Mouse (Mus musculus) forebrain, embryonic 11.5 days (tissue): ENCODE data around the gene Prrg2. TPM values are rescaled to one million over a fixed set of nuclear protein-coding genes. Genes with fewer than 3 reads are reported as not detected.

Source experiments
- ATAC-seq: fragments of 200-750 bp; cut with Nextera tagmentation; replicated peaks from 2 replicates; pipeline ENCODE4 v1.8.0; 2017; ENCODE audit warnings: moderate TSS enrichment; ENCODE audit not compliant: low FRiP score
- DNase-seq: peaks from one replicate; pipeline ENCODE4 v3.0.0-alpha.2; 2017; ENCODE audit warnings: low spot score
- H3K27ac ChIP-seq: fragments of 300-500 bp; sonication (generic); 2 replicates; pipeline ENCODE4 v1.5.1; 2014; ENCODE audit warnings: low read depth, low read length
- H3K27me3 ChIP-seq: fragments of 300-500 bp; sonication (generic); 2 replicates; pipeline ENCODE4 v1.6.1; 2014; ENCODE audit warnings: mild to moderate bottlenecking, low read length, mixed read lengths; ENCODE audit not compliant: control insufficient read depth, insufficient read depth
- H3K36me3 ChIP-seq: fragments of 300-500 bp; sonication (generic); 2 replicates; pipeline ENCODE4 v1.6.1; 2014; ENCODE audit warnings: mild to moderate bottlenecking, low read length, moderate library complexity, mixed read lengths; ENCODE audit not compliant: control insufficient read depth, insufficient read depth
- H3K4me1 ChIP-seq: fragments of 300-500 bp; sonication (generic); replicated peaks from 2 replicates; pipeline ENCODE4 v1.6.1; 2014; ENCODE audit warnings: low read length, mixed read lengths; ENCODE audit not compliant: control insufficient read depth, insufficient read depth
- H3K4me2 ChIP-seq: fragments of 300-500 bp; sonication (generic); 2 replicates; pipeline ENCODE4 v1.6.1; 2014; ENCODE audit warnings: low read depth, mild to moderate bottlenecking, low read length, moderate library complexity, mixed read lengths; ENCODE audit not compliant: severe bottlenecking
- H3K4me3 ChIP-seq: fragments of 300-500 bp; sonication (generic); 2 replicates; pipeline ENCODE4 v1.5.1; 2014; ENCODE audit warnings: low read depth, low read length
- H3K9ac ChIP-seq: fragments of 300-500 bp; sonication (generic); 2 replicates; pipeline ENCODE4 v1.6.1; 2014; ENCODE audit warnings: low read length
- H3K9me3 ChIP-seq: fragments of 300-500 bp; sonication (generic); 2 replicates; pipeline ENCODE4 v1.6.1; 2016; ENCODE audit warnings: low read length, mixed read lengths; ENCODE audit not compliant: control insufficient read depth
- WGBS: fragments of 180-500 bp; shearing (Covaris S2); extraction: QIAGEN DNeasy Blood & Tissue Kit; methylation state at CpG from one replicate; pipeline ENCODE4 v1.1.7; 2014; 5-methylcytosine and 5-hydroxymethylcytosine counted together
- polyA plus RNA-seq: library from polyadenylated mRNA; unstranded; fragments of >200 nt; fragmentation: Nextera tagmentation; extraction: Ambion mirVana; gene quantifications from 2 replicates; pipeline ENCODE4 v1.2.1, GENCODE M21; 2014

Prrg2 gene
- polyA plus RNA-seq, 1 experiment from 2014 or later = 18.4 TPM

DNA sequence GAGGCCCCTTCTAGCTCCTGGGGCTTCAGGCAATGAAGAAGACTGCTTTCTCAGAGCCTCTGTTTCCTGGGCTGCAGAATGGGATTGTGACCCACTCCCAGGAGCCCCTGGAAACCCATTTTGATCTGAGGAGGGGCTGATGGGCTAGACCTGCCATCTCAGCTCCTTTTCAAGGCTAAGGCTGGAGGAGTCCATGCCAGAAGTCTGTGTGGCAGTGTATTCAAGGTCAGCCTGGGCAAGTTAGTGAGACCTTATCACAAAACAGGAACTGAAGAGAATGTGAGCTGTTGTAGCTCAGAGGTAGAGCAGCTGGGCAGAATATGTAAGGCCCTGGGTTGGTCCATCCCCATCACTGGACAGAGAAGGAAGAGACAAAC lies 5.5 kb downstream of the Prrg2 start:
- Histone ChIP-seq H3K27ac (no peak overlapping the region), H3K4me2 (no peak overlapping the region), H3K4me3 (no peak overlapping the region), H3K4me1 (peaks cover 14% of the 10 kb centered on the region), H3K27me3 (no peaks in the 10 kb centered on the region), H3K36me3 (no peaks in the 10 kb centered on the region), H3K9ac (no peak overlapping the region), H3K9me3 (no peaks in the 10 kb centered on the region)
- ATAC-seq (no peak), DNase-seq (no peak)

- Histone ChIP-seq H3K4me3 (no peak overlapping the region), H3K27me3 (no peaks in the 10 kb centered on the region), H3K9ac (no peak overlapping the region), H3K27ac (no peak overlapping the region), H3K36me3 (no peaks in the 10 kb centered on the region), H3K4me1 (peaks cover 12% of the 10 kb centered on the region), H3K9me3 (no peaks in the 10 kb centered on the region), H3K4me2 (no peak overlapping the region)
- ATAC-seq (no peak), DNase-seq (no peak)
- 62% methylated on average over 14 of the region's 14 CpGs for WGBS
Measured at GRCm38 (mm10) chr7:45056329-45056971, 6.0 kb downstream of the Prrg2 start.

- H3K4me3 ChIP-seq = peak overlapping the region; percentile 76
- peaks cover 7% of the 10 kb centered on the region; the same call in 1 of the 2 replicates for H3K4me1 ChIP-seq
- peak; percentile 96 for DNase-seq
- under 1% methylated on average over 32 of the region's 33 CpGs for WGBS
- ATAC-seq = peak; percentile 91
- no peaks in the 10 kb centered on the region for H3K27me3 ChIP-seq
- peak overlapping the region; percentile 85 for H3K9ac ChIP-seq
- peak overlapping the region; percentile 99 for H3K27ac ChIP-seq
- H3K9me3 ChIP-seq = no peaks in the 10 kb centered on the region
- peak overlapping the region; percentile 98 for H3K4me2 ChIP-seq
- peaks cover 13% of the 10 kb centered on the region; the same call in 1 of the 2 replicates for H3K36me3 ChIP-seq
Measured at GRCm38 (mm10) chr7:45053931-45054510, 8.5 kb downstream of the Prrg2 start.

DNA sequence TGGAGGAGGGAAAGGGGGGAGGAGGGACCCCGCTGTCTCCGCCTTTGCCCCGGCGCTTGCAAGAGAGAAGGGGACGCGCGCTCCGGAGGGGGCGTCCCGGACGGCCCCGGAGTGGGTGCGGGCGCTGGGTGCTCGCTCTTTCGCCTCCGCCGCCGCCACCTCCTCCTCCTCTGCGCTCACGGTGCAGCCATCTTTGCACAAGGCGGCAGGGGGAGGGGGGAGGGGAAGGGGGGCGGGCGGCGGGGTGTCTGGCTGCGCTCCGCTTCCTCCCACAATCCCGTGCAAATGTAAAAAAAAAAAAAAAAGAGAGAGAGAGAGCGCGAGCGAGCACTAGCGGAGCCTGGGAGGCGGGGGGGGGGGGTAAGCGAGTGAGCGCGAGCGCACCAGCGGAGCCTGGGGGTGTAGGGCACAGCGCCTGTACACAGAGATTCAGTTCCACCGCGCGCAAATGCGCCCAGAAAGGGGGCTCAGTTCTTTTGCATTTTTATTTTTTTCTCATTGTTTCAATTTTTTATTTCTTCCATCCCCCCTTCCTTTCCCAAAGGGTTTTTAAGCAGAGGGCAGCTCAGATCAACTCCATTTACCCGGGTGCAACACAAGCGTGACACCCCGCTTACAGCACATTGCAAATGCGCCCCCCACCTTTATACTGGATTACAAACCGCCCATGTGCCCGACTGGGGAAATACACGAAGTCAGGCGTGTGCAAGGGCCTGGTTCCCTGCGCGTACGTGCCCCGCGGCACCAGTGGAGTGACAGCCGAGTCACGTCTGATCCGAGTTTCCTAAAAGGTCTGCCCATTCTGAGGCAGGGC lies 9.2 kb downstream of the Prrg2 start:
- H3K4me3 ChIP-seq = peak overlapping the region; percentile 76
- no peaks in the 10 kb centered on the region for H3K27me3 ChIP-seq
- peak overlapping the region; percentile 99 for H3K27ac ChIP-seq
- H3K36me3 ChIP-seq = peaks cover 20% of the 10 kb centered on the region
- under 1% methylated on average over 26 of the region's 59 CpGs for WGBS
- H3K4me2 ChIP-seq = peak overlapping the region; percentile 98
- peak; percentile 92 for DNase-seq
- ATAC-seq = peak; percentile 57
- H3K4me1 ChIP-seq = peaks cover 7% of the 10 kb centered on the region; the same call in 1 of the 2 replicates
- H3K9ac ChIP-seq = peak overlapping the region; percentile 85
- H3K9me3 ChIP-seq = no peaks in the 10 kb centered on the region

DNA sequence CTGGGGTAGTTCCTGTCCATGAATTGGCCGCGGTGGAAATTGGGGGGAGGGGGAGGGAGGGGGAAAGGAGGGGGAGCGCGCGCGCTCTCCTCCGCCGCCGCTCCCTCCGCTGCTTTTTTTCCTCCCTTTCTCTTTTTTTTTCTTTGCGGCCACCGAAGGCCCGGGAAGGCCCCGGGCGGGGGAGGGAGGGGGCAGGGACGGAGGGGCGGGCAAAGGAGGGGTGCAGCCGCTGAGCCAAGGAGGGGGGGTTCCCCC lies 9.7 kb downstream of the Prrg2 start, which contains the start of gene Prr12:
Gene Prr12, minus strand, starts transcription at position 20 of the 255 bp plus-strand sequence.
- Histone ChIP-seq H3K36me3 (peaks cover 22% of the 10 kb centered on the region), H3K9me3 (no peaks in the 10 kb centered on the region), H3K4me3 (peak within 1 kb of the TSS; percentile 76), H3K27me3 (no peaks in the 10 kb centered on the region), H3K27ac (peak within 1 kb of the TSS; percentile 99), H3K9ac (peak within 1 kb of the TSS; percentile 85), H3K4me2 (peak within 1 kb of the TSS; percentile 98), H3K4me1 (peaks cover 7% of the 10 kb centered on the region; the same call in 1 of the 2 replicates)
- DNase-seq (no peak), ATAC-seq (no peak)
- 0% methylated on average over 8 of the region's 18 CpGs for WGBS

GRCm38 (mm10) chr7:45052181-45052861 lies 10.2 kb downstream of the Prrg2 start:
- under 1% methylated on average over 37 of the region's 38 CpGs for WGBS
- peak overlapping the region; percentile 85 for H3K9ac ChIP-seq
- peak overlapping the region; percentile 76 for H3K4me3 ChIP-seq
- H3K4me1 ChIP-seq = peaks cover 7% of the 10 kb centered on the region; the same call in 1 of the 2 replicates
- H3K36me3 ChIP-seq = peaks cover 27% of the 10 kb centered on the region
- H3K9me3 ChIP-seq = no peaks in the 10 kb centered on the region
- no peaks in the 10 kb centered on the region for H3K27me3 ChIP-seq
- DNase-seq = peak; percentile 73
- H3K27ac ChIP-seq = peak overlapping the region; percentile 99
- ATAC-seq = no peak
- H3K4me2 ChIP-seq = peak overlapping the region; percentile 98

DNA sequence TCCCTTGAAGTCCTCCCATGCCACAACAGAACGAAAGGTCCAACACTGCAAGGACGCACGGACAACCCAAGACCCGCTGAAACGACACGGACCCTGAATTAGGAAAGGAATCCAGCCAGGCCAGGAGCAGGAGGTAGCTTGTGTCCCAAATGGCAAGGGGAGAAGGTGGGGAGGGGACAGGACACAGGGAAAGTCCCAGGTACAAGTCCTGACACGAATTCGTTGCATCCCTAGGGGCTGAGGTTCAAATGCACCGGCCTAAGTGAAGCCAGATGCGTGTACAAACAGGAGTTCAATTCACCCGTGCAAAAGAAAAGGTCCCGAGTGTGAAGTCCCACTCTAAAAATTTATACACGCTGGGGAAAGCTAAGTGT lies 10.9 kb downstream of the Prrg2 start:
- 3% methylated on average over 13 of the region's 13 CpGs for WGBS
- no peak for ATAC-seq
- H3K36me3 ChIP-seq = peaks cover 34% of the 10 kb centered on the region
- DNase-seq = no peak
- peaks cover 7% of the 10 kb centered on the region; the same call in 1 of the 2 replicates for H3K4me1 ChIP-seq
- peak overlapping the region; percentile 99 for H3K27ac ChIP-seq
- H3K27me3 ChIP-seq = no peaks in the 10 kb centered on the region
- peak overlapping the region; percentile 85 for H3K9ac ChIP-seq
- H3K4me3 ChIP-seq = peak overlapping the region; percentile 76
- H3K9me3 ChIP-seq = no peaks in the 10 kb centered on the region
- H3K4me2 ChIP-seq = peak overlapping the region; percentile 98

DNA sequence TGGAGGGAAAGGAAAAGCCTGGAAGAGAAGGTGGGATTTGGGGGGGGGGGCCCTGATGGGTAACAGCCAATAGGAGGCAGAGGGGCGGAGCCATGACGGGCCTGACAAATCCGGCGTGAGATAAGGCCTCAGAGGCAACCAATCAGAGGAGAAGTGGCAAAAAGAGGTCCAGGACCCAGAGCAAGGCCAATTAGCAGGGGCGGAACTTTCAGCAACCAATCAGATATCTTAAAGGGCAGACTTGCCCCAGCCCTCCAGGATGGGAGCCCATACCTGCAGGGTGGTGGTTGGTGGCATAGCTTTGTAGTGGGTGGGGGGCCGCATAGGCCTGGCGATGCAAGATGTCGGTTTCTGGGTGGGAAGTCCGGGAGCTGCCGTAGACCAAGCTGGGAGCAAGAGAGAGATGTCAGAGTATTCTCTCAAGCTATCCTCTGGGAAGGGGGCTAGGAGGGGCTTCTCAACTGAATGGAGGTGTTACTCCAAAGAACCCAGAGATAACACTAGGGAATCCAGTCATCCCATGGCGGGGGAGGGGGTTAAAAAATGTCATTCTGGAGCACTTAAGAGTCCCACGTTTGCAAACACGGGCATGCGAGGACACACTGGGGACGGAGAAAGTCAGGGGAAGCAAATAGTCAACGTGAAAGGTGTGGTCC lies 11.4 kb downstream of the Prrg2 start:
- peak; percentile 55 for ATAC-seq
- no peaks in the 10 kb centered on the region for H3K9me3 ChIP-seq
- H3K4me3 ChIP-seq = peak overlapping the region; percentile 76
- H3K36me3 ChIP-seq = peaks cover 39% of the 10 kb centered on the region
- WGBS = 3% methylated on average over 16 of the region's 16 CpGs
- no peaks in the 10 kb centered on the region for H3K27me3 ChIP-seq
- peak overlapping the region; percentile 85 for H3K9ac ChIP-seq
- peak overlapping the region; percentile 99 for H3K27ac ChIP-seq
- H3K4me1 ChIP-seq = peaks cover 7% of the 10 kb centered on the region; the same call in 1 of the 2 replicates
- H3K4me2 ChIP-seq = peak overlapping the region; percentile 98
- peak; percentile 91 for DNase-seq
